Mouse (Mus musculus): ENCODE data around the gene Myoz1.

DNA sequence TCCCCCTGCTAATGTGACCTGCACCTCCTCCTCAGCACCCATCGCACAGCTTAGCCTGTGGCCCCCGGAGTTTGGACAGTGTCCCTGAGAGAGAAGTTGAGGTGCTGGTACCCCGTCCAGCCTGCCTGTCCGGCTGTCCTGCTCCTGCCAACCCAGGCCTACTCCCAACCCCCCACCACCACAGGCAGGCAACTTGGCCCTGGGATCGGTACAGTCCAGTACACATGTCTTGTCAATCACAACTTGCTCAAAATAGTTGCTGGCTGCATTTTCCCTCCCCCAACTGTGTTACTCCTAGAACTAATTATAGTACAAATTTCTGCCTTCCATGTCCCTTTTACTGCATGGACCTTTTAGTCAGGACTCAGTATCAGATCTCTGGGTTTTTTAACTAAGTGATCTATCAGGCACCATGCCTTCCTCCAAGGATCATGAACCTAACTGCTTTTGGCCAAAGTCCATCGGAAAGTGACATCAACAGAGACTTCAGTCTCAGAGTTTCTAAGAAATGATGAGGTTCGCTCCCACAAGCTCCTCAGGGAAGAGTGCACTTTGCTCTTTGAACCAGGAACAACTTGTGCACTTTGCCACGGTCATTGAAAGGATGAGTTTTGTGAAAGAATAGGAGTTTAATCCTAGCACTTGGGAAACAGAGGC is 11.9 kb upstream of the Myoz1 start, which contains the start of gene Synpo2l:
- TF ChIP-seq CTCF (IDR thresholded peaks at IDR 0.05; ENCODE audit: low read depth, low read length) (no peak), POLR2A (IDR thresholded peaks at IDR 0.05; ENCODE audit: insufficient read depth, low read length) (no peak), EP300 (IDR thresholded peaks at IDR 0.05; ENCODE audit: insufficient read depth, low read depth, low read length) (no peak)
